Mouse (Mus musculus) kidney, postnatal 0 days (tissue): ENCODE measurements at regions not wholly inside any gene's neighbourhood (a gene's known extent, or its start where the extent isn't known, plus 50 kb on each side); places are given as distances from the start of the nearest gene placed in this dataset.

Source experiments
- ATAC-seq: fragments of 200-750 bp; cut with Nextera tagmentation; replicated peaks from 2 replicates; pipeline ENCODE4 v1.8.0; 2017; ENCODE audit warnings: low read depth, moderate number of reproducible peaks, moderate TSS enrichment, moderate library complexity; ENCODE audit not compliant: low FRiP score
- DNase-seq: peaks from one replicate; pipeline ENCODE4 v3.0.0-alpha.2; 2016; ENCODE audit warnings: low spot score
- H3K27ac ChIP-seq: fragments of 300-500 bp; sonication (generic); 2 replicates; pipeline ENCODE4 v1.5.1; 2014; ENCODE audit warnings: mild to moderate bottlenecking
- H3K27me3 ChIP-seq: fragments of 300-500 bp; sonication (generic); 2 replicates; pipeline ENCODE4 v1.6.1; 2014; ENCODE audit warnings: low read length, mixed read lengths; ENCODE audit not compliant: insufficient read depth
- H3K36me3 ChIP-seq: fragments of 300-500 bp; sonication (generic); 2 replicates; pipeline ENCODE4 v1.6.1; 2014; ENCODE audit warnings: low read length, mixed read lengths; ENCODE audit not compliant: insufficient read depth
- H3K4me1 ChIP-seq: fragments of 300-500 bp; sonication (generic); replicated peaks from 2 replicates; pipeline ENCODE4 v1.6.1; 2014; ENCODE audit warnings: antibody characterized with exemption, low read length, mixed read lengths; ENCODE audit not compliant: insufficient read depth
- H3K4me2 ChIP-seq: fragments of 300-500 bp; sonication (generic); 2 replicates; pipeline ENCODE4 v1.6.1; 2014; ENCODE audit warnings: mild to moderate bottlenecking, low read length, moderate library complexity, mixed read lengths
- H3K4me3 ChIP-seq: fragments of 300-500 bp; sonication (generic); replicated peaks from 2 replicates; pipeline ENCODE4 v1.5.1; 2014; ENCODE audit warnings: low read depth, low read length
- H3K9ac ChIP-seq: fragments of 300-500 bp; sonication (generic); 2 replicates; pipeline ENCODE4 v1.6.1; 2014; ENCODE audit warnings: low read depth, low read length
- H3K9me3 ChIP-seq: fragments of 300-500 bp; sonication (generic); replicated peaks from 2 replicates; pipeline ENCODE4 v1.6.1; 2016; ENCODE audit warnings: low read length, inconsistent platforms, mixed read lengths
- CTCF ChIP-seq: IDR thresholded peaks from 2 replicates; pipeline ENCODE4 v1.5.1; 2016; ENCODE audit warnings: antibody characterized with exemption, low read depth, mild to moderate bottlenecking, moderate library complexity
- WGBS: fragments of 180-500 bp; shearing (Covaris S2); extraction: QIAGEN DNeasy Blood & Tissue Kit; methylation state at CpG from one replicate; pipeline ENCODE4 v1.1.7; 2014; 5-methylcytosine and 5-hydroxymethylcytosine counted together

GRCm38 (mm10) chr16:15052389-15052923 is 146.1 kb downstream of the Efcab1 start:
- no peak overlapping the region for H3K4me3 ChIP-seq
- WGBS, result 30% methylated on average over 7 of the region's 7 CpGs
- H3K27ac ChIP-seq, result peak overlapping the region; percentile 10; the same call in 1 of the 2 replicates
- no peaks in the 10 kb centered on the region for H3K27me3 ChIP-seq
- peak overlapping the region; percentile 42 for H3K4me2 ChIP-seq
- peaks cover 10% of the 10 kb centered on the region; the same call in 1 of the 2 replicates for H3K4me1 ChIP-seq
- H3K36me3 ChIP-seq, result no peaks in the 10 kb centered on the region
- DNase-seq (no peak), ATAC-seq (peak; percentile 15; the same call in 1 of the 2 replicates)
- no peak for TF ChIP-seq CTCF
- H3K9me3 ChIP-seq, result no peaks in the 10 kb centered on the region
- H3K9ac ChIP-seq, result no peak overlapping the region

DNA sequence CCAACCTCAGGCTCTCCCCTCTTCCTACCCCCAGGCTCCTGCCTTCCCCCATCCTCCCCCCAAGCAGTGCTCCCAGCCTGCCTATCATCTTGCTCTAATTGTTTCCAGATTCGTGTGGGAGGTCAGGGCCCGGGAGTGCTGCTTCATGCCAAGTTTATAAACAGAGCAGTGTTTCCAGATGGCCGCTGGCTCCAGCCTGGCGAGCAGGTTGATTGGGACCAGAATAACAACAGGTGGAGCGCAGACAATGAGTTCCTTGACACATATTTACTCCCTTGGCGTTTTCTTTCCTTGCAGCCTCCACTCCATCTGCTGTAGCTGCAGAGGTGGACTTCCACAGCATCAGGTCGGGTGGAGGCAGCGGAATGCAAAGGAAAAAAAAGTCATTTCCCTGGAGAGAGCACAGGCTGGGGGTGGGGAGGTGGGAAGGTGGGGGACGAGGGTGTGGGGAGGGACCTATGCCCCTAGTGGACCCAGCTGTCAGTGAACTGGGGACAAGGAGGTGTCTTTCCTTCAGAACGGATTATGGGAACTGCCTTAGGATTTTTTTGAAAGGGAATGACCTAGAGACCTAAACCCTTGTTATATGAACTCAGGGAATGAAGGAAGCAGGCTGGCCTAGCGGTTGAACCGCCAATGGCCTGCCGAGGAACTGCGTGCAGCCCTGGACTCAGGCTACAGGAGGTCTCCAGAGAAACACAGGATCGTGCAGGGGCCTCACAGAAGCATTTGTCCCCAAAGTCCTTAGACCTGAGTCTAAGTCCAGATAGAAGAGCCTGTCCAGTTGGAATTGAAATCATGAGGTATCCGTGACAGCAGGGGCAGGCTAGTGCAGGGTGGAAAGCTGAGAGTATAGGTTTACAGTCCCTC is 146.8 kb downstream of the Efcab1 start:
- Histone ChIP-seq H3K4me3 (no peak overlapping the region), H3K27me3 (no peaks in the 10 kb centered on the region), H3K4me2 (peak overlapping the region; percentile 42), H3K27ac (peak overlapping the region; percentile 44), H3K9ac (no peak overlapping the region), H3K4me1 (peaks cover 10% of the 10 kb centered on the region; the same call in 1 of the 2 replicates), H3K9me3 (no peaks in the 10 kb centered on the region), H3K36me3 (no peaks in the 10 kb centered on the region)
- DNase-seq (peak; percentile 79), ATAC-seq (peak; percentile 87)
- 7% methylated on average over 16 of the region's 16 CpGs for whole genome bisulfite sequencing
- TF ChIP-seq CTCF, result no peak

DNA sequence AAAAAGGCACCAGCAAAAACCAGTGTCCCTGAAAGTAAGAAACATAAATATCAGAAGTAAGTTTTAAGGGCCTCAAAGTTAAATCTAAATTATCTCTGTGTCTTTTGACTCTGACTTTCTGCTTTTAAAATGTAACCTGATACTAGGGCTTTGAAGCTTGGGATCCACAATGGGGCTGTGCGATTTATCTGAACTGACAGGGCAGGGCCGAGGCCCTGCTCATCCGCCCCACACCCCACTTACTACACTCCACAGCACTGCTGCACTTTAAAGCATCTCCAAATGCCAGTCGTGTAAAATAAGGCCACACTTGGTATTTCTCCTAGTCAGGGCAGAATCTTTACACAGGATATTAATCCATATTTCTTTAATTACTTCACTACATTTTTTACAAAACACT is 147.4 kb downstream of the Efcab1 start:
- no peak overlapping the region for H3K4me3 ChIP-seq
- DNase-seq (peak; percentile 72), ATAC-seq (no peak; the same call in 1 of the 2 replicates)
- no peaks in the 10 kb centered on the region for H3K36me3 ChIP-seq
- H3K27me3 ChIP-seq, result no peaks in the 10 kb centered on the region
- H3K27ac ChIP-seq, result peak overlapping the region; percentile 44; the same call in 1 of the 2 replicates
- no peak for TF ChIP-seq CTCF
- no peak overlapping the region for H3K4me2 ChIP-seq
- WGBS, result 14% methylated on average over 4 of the region's 4 CpGs
- peaks cover 10% of the 10 kb centered on the region; the same call in 1 of the 2 replicates for H3K4me1 ChIP-seq
- H3K9me3 ChIP-seq, result no peaks in the 10 kb centered on the region
- H3K9ac ChIP-seq, result no peak overlapping the region

- H3K9me3 ChIP-seq, result no peaks in the 10 kb centered on the region
- ATAC-seq (no peak), DNase-seq (no peak)
- no peak overlapping the region for H3K4me3 ChIP-seq
- 31% methylated on average over 5 of the region's 5 CpGs for WGBS
- no peak overlapping the region for H3K9ac ChIP-seq
- TF ChIP-seq CTCF, result no peak
- peaks cover 10% of the 10 kb centered on the region; the same call in 1 of the 2 replicates for H3K4me1 ChIP-seq
- H3K27ac ChIP-seq, result no peak overlapping the region
- no peaks in the 10 kb centered on the region for H3K36me3 ChIP-seq
- no peaks in the 10 kb centered on the region for H3K27me3 ChIP-seq
- H3K4me2 ChIP-seq, result no peak overlapping the region
These were observed 148.0 kb downstream of the Efcab1 start for GRCm38 (mm10) chr16:15054306-15055001.

DNA sequence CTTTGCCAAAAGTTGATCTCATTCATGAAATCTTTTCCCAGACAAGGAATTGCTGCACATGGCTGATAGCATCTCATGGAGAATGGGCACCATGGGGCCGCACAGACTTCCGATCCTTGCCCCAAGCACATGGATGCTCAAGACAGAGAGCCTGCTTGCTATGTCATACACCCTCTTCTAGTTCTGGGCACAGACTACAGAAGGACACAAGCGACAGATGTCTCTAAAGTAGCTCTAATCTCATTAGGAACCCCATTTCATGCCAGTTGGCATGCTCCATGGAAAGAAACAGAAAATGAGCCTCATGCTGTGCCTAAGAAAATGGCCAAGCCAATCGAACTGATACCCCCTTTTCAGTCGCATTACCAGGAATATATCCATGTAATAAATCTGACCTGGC is 149.3 kb downstream of the Efcab1 start:
- Histone ChIP-seq H3K4me2 (no peak overlapping the region), H3K27me3 (no peaks in the 10 kb centered on the region), H3K36me3 (no peaks in the 10 kb centered on the region), H3K9me3 (no peaks in the 10 kb centered on the region), H3K27ac (no peak overlapping the region), H3K4me3 (no peak overlapping the region), H3K9ac (no peak overlapping the region), H3K4me1 (peaks cover 10% of the 10 kb centered on the region; the same call in 1 of the 2 replicates)
- TF ChIP-seq CTCF, result no peak
- DNase-seq, result no peak
- no peak for ATAC-seq
- WGBS, result 77% methylated on average over 5 of the region's 5 CpGs

- H3K9me3 ChIP-seq, result no peaks in the 10 kb centered on the region
- no peak overlapping the region for H3K27ac ChIP-seq
- H3K4me3 ChIP-seq, result no peak overlapping the region
- no peak for TF ChIP-seq CTCF
- no peak for DNase-seq
- H3K27me3 ChIP-seq, result no peaks in the 10 kb centered on the region
- WGBS, result 86% methylated on average over 7 of the region's 7 CpGs
- ATAC-seq, result no peak
- no peak overlapping the region for H3K9ac ChIP-seq
- no peaks in the 10 kb centered on the region for H3K4me1 ChIP-seq
- no peak overlapping the region for H3K4me2 ChIP-seq
- no peaks in the 10 kb centered on the region for H3K36me3 ChIP-seq
These were observed 164.1 kb downstream of the Efcab1 start for GRCm38 (mm10) chr16:15070485-15070960.
